Comparison of ENCODE assay signal across 11 mouse cellular contexts in genomic region chr8:46496852-46497251, GRCm38 (mm10). TPM values are rescaled to one million over a fixed set of nuclear protein-coding genes. Genes with fewer than 3 reads are reported as not detected.
DNase-seq lines count a peak whose midpoint lies in the region; ATAC-seq and TF ChIP-seq lines count a peak whose summit lies in the region.
"Had no signal": no experiment of that assay in that cellular context is flagged by ENCODE, and none has a peak within 500 bp of the region (broad histone marks: within the 10 kb centered on the region; RNA-seq: fewer than 3 reads in every experiment).

No protein-coding gene starts in this region.

- peak; percentile 10 for DNase-seq in A20 (ENCODE audit: low read depth, low spot score)
- DNase-seq in heart, postnatal 0 days (ENCODE audit: low spot score): peak; percentile 39
- DNase-seq in kidney, adult 9 months: no peak
- no peak for DNase-seq in forebrain, embryonic 14.5 days (ENCODE audit: low spot score)
- DNase-seq: kidney, postnatal 10 days; lung, adult 18-20 months had no signal

- WGBS in bone marrow, adult 2 months: 50% methylated on average over 6 of the region's 6 CpGs
- 23% methylated on average over 6 of the region's 6 CpGs for WGBS in heart, postnatal 0 days
- WGBS in kidney, embryonic 14.5 days: 78% methylated on average over 6 of the region's 6 CpGs
- 87% methylated on average over 6 of the region's 6 CpGs for WGBS in forebrain, embryonic 14.5 days

- H3K36me3 ChIP-seq in heart, postnatal 0 days (replicated peaks; ENCODE audit: control insufficient read depth, insufficient read depth, low read length): peaks cover 35% of the 10 kb centered on the region
- no peaks in the 10 kb centered on the region for H3K36me3 ChIP-seq in kidney, embryonic 14.5 days (ENCODE audit: control insufficient read depth, insufficient read depth, low read length)
- no peaks in the 10 kb centered on the region for H3K36me3 ChIP-seq in forebrain, embryonic 14.5 days (ENCODE audit: control insufficient read depth, insufficient read depth, low read length)

- TF ChIP-seq CTCF in bone marrow, adult 2 months (IDR thresholded peaks at IDR 0.05; ENCODE audit: control insufficient read depth, insufficient read depth, low read length): no peak
- TF ChIP-seq CTCF in heart, postnatal 0 days (IDR thresholded peaks at IDR 0.05; ENCODE audit: low read depth): no peak

- peak; percentile 42 for ATAC-seq in heart, postnatal 0 days (ENCODE audit: insufficient read depth, low read depth)
- peak; percentile 41 for ATAC-seq in megakaryocyte, adult 5-6 weeks (ENCODE audit: poor library complexity, severe bottlenecking)
- no peak for ATAC-seq in kidney, embryonic 14.5 days (ENCODE audit: low FRiP score, low TSS enrichment)
- ATAC-seq in forebrain, embryonic 14.5 days: no peak
- ATAC-seq: inflammation-experienced regulatory T-cells, adult 6 months had no signal

- no peak overlapping the region for H3K4me3 ChIP-seq in bone marrow, adult 2 months (replicated peaks; ENCODE audit: control insufficient read depth, low read depth, low read length)
- no peak overlapping the region for H3K4me3 ChIP-seq in heart, postnatal 0 days (ENCODE audit: low read depth, low read length)
- no peak overlapping the region for H3K4me3 ChIP-seq in kidney, embryonic 14.5 days (ENCODE audit: low read length)
- no peak overlapping the region for H3K4me3 ChIP-seq in forebrain, embryonic 14.5 days (ENCODE audit: low read depth, low read length)

- H3K9me3 ChIP-seq in heart, postnatal 0 days (replicated peaks; ENCODE audit: control insufficient read depth, low read length): no peaks in the 10 kb centered on the region
- no peaks in the 10 kb centered on the region for H3K9me3 ChIP-seq in kidney, embryonic 14.5 days (ENCODE audit: control insufficient read depth, low read length)
- H3K9me3 ChIP-seq in forebrain, embryonic 14.5 days (replicated peaks; ENCODE audit: control insufficient read depth, low read length): no peaks in the 10 kb centered on the region

- peak overlapping the region; percentile 67 for H3K27ac ChIP-seq in bone marrow, adult 2 months (ENCODE audit: control insufficient read depth, insufficient read depth, low read depth, low read length, poor library complexity)
- H3K27ac ChIP-seq in heart, postnatal 0 days (ENCODE audit: low read depth): peak overlapping the region; percentile 74
- H3K27ac ChIP-seq in kidney, embryonic 14.5 days (ENCODE audit: low read depth, low read length): no peak overlapping the region
- H3K27ac ChIP-seq in forebrain, embryonic 14.5 days (ENCODE audit: low read depth, low read length): no peak overlapping the region

- H3K4me1 ChIP-seq in bone marrow, adult 2 months (ENCODE audit: control insufficient read depth, insufficient read depth, low read length): peaks cover 15% of the 10 kb centered on the region
- H3K4me1 ChIP-seq in heart, postnatal 0 days (ENCODE audit: control insufficient read depth, insufficient read depth): peaks cover 37% of the 10 kb centered on the region
- no peaks in the 10 kb centered on the region; the same call in 1 of the 2 replicates for H3K4me1 ChIP-seq in kidney, embryonic 14.5 days (ENCODE audit: control insufficient read depth, insufficient read depth, low read length)
- H3K4me1 ChIP-seq in forebrain, embryonic 14.5 days (ENCODE audit: control insufficient read depth, insufficient read depth, low read length): no peaks in the 10 kb centered on the region

- peak overlapping the region; percentile 32 for H3K4me2 ChIP-seq in heart, postnatal 0 days (ENCODE audit: low read depth, low read length)
- H3K4me2 ChIP-seq in kidney, embryonic 14.5 days (replicated peaks; ENCODE audit: low read depth, low read length): no peak overlapping the region
- no peak overlapping the region for H3K4me2 ChIP-seq in forebrain, embryonic 14.5 days (ENCODE audit: low read length)
- H3K4me2 ChIP-seq: midbrain, embryonic 11.5 days had no signal

- no peak overlapping the region for H3K9ac ChIP-seq in heart, postnatal 0 days (replicated peaks; ENCODE audit: low read depth, low read length)
- H3K9ac ChIP-seq in kidney, embryonic 14.5 days (ENCODE audit: low read depth, low read length): no peak overlapping the region
- no peak overlapping the region for H3K9ac ChIP-seq in forebrain, embryonic 14.5 days (ENCODE audit: low read length)

- TF ChIP-seq POLR2A in bone marrow, adult 2 months (IDR thresholded peaks at IDR 0.05; ENCODE audit: borderline replicate concordance, control insufficient read depth, low read depth, low read length): no peak

- TF ChIP-seq EP300 in heart, postnatal 0 days (IDR thresholded peaks at IDR 0.05; ENCODE audit: low read depth): no peak

- H3K27me3 ChIP-seq in heart, postnatal 0 days (ENCODE audit: control insufficient read depth, insufficient read depth, low read length): no peaks in the 10 kb centered on the region
- no peaks in the 10 kb centered on the region for H3K27me3 ChIP-seq in kidney, embryonic 14.5 days (ENCODE audit: control insufficient read depth, insufficient read depth, low read length)
- H3K27me3 ChIP-seq in forebrain, embryonic 14.5 days (replicated peaks; ENCODE audit: control insufficient read depth, insufficient read depth, low read length): no peaks in the 10 kb centered on the region

RNA-seq across cellular contexts. Expression of gene Acsl1, which starts 26.0 kb away (rescaled TPM):
- 39.8 and 45.2 TPM in 2 replicates for polyA plus RNA-seq in bone marrow, adult 2 months (2011; ENCODE audit: insufficient read depth, insufficient read length, low replicate concordance, missing spikeins)
- total RNA-seq in heart, postnatal 0 days (2014; rRNA removed; ENCODE audit: low replicate concordance): 275 and 297 TPM in 2 replicates
- polyA plus RNA-seq in heart, postnatal 0 days (2015; fragmentation: Nextera tagmentation; extraction: Ambion mirVana): 271 and 291 TPM in 2 replicates
- total RNA-seq in megakaryocyte, adult 5-6 weeks (2015): 51.0 and 67.3 TPM in 2 replicates
- 97.1 and 125 TPM in 2 replicates for total RNA-seq in megakaryocyte, adult 5-6 weeks (2017)
- polyA plus RNA-seq in kidney, embryonic 14.5 days (2014; fragmentation: Nextera tagmentation; extraction: Ambion mirVana): 9.7 and 16.1 TPM in 2 replicates
- polyA plus RNA-seq in forebrain, embryonic 14.5 days (2014; fragmentation: Nextera tagmentation; extraction: Ambion mirVana): 8.8 and 10.0 TPM in 2 replicates

RNA-seq across cellular contexts. Expression of gene Cenpu, which starts 55.0 kb away (rescaled TPM):
- polyA plus RNA-seq in bone marrow, adult 2 months (2011; ENCODE audit: insufficient read depth, insufficient read length, low replicate concordance, missing spikeins): 14.2 and 18.7 TPM in 2 replicates
- total RNA-seq in heart, postnatal 0 days (2014; rRNA removed; ENCODE audit: low replicate concordance): 1.1 and 2.4 TPM in 2 replicates
- 4.3 and 5.3 TPM in 2 replicates for polyA plus RNA-seq in heart, postnatal 0 days (2015; fragmentation: Nextera tagmentation; extraction: Ambion mirVana)
- 21.0 and 25.9 TPM in 2 replicates for total RNA-seq in megakaryocyte, adult 5-6 weeks (2015)
- total RNA-seq in megakaryocyte, adult 5-6 weeks (2017): 30.1 and 70.6 TPM in 2 replicates
- 19.4 and 24.5 TPM in 2 replicates for polyA plus RNA-seq in kidney, embryonic 14.5 days (2014; fragmentation: Nextera tagmentation; extraction: Ambion mirVana)
- polyA plus RNA-seq in forebrain, embryonic 14.5 days (2014; fragmentation: Nextera tagmentation; extraction: Ambion mirVana): 16.3 and 19.6 TPM in 2 replicates

Comparison
In these comparisons a context has a peak if more than half of its experiments do, and no peak if none do; other contexts are left out.
1. DNase-seq: peak in A20 (single experiment) and heart, postnatal 0 days (single experiment); none in kidney, adult 9 months (single experiment) and forebrain, embryonic 14.5 days (single experiment).
2. H3K27ac ChIP-seq: peak in bone marrow, adult 2 months (single experiment) and heart, postnatal 0 days (single experiment); none in kidney, embryonic 14.5 days (single experiment) and forebrain, embryonic 14.5 days (single experiment).
3. ATAC-seq: peak in heart, postnatal 0 days (single experiment) and megakaryocyte, adult 5-6 weeks (single experiment); none in kidney, embryonic 14.5 days (single experiment) and forebrain, embryonic 14.5 days (single experiment).